Mouse (Mus musculus) liver, embryonic 16.5 days (tissue): Measurements from ENCODE around the gene Gal3st2. TPM values are rescaled to one million over a fixed set of nuclear protein-coding genes. Genes with fewer than 3 reads are reported as not detected.
"Not testable (repeated sequence)": the region's sequence is repeated elsewhere in the genome, so short reads cannot be mapped to it uniquely, and the experiment has no call there.

ENCODE experiments used
- ATAC-seq: fragments of 200-750 bp; cut with Nextera tagmentation; 2 replicates; pipeline ENCODE4 v1.8.0; 2017; ENCODE audit warnings: low read depth, mild to moderate bottlenecking, moderate number of reproducible peaks, moderate library complexity
- H3K27ac ChIP-seq: fragments of 300-500 bp; sonication (generic); 2 replicates; pipeline ENCODE4 v1.5.1; 2014; ENCODE audit warnings: mild to moderate bottlenecking, low read length
- H3K27me3 ChIP-seq: fragments of 300-500 bp; sonication (generic); 2 replicates; pipeline ENCODE4 v1.6.1; 2014; ENCODE audit warnings: low read depth, low read length, mixed read lengths; ENCODE audit not compliant: control insufficient read depth, insufficient read depth
- H3K36me3 ChIP-seq: fragments of 300-500 bp; sonication (generic); 2 replicates; pipeline ENCODE4 v1.6.1; 2014; ENCODE audit warnings: mild to moderate bottlenecking; ENCODE audit not compliant: control insufficient read depth, insufficient read depth
- H3K4me1 ChIP-seq: fragments of 300-500 bp; sonication (generic); 2 replicates; pipeline ENCODE4 v1.6.1; 2014; ENCODE audit warnings: low read depth, low read length, mixed read lengths; ENCODE audit not compliant: control insufficient read depth
- H3K4me2 ChIP-seq: fragments of 300-500 bp; sonication (generic); 2 replicates; pipeline ENCODE4 v1.6.1; 2014; ENCODE audit warnings: low read depth, low read length, mixed read lengths
- H3K4me3 ChIP-seq: fragments of 300-500 bp; sonication (generic); 2 replicates; pipeline ENCODE4 v1.5.1; 2014; ENCODE audit warnings: low read depth, mild to moderate bottlenecking, low read length
- H3K9ac ChIP-seq: fragments of 300-500 bp; sonication (generic); 2 replicates; pipeline ENCODE4 v1.6.1; 2014; ENCODE audit warnings: low read depth, low read length
- H3K9me3 ChIP-seq: fragments of 300-500 bp; sonication (generic); replicated peaks from 2 replicates; pipeline ENCODE4 v1.6.1; 2016; ENCODE audit warnings: low read length; ENCODE audit not compliant: control insufficient read depth
- WGBS: fragments of 180-500 bp; shearing (Covaris S2); extraction: QIAGEN DNeasy Blood & Tissue Kit; methylation state at CpG from one replicate; pipeline ENCODE4 v1.1.7; 2014; ENCODE audit not compliant: insufficient replicate concordance; 5-methylcytosine and 5-hydroxymethylcytosine counted together
- polyA plus RNA-seq: library from polyadenylated mRNA; unstranded; fragments of >200 nt; fragmentation: Nextera tagmentation; extraction: Ambion mirVana; gene quantifications from 2 replicates; pipeline ENCODE4 v1.2.1, GENCODE M21; 2015

Gene Gal3st2
- polyA plus RNA-seq = not detected in 2 replicates

DNA sequence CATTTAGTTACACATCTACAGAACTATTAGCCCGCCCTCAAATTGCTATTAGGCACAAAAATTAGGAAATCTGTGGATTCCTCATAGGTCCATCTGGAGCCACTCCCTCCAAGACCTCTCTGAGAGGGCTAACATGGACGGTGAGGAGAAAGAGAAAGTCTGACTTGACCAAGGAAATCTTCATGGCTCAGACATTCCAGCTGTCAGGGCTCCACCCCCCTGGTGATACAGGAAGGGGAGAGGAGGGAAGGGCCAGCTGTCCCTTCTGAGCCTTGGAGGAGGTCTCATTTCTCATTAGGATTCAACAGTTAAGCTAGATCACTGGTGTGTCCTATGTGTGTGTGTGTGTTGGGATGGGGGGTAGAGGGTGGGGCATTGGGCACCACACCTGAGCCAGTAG lies at the start of gene Gal3st2:
Gene Gal3st2, plus strand, starts transcription at position 259 of the 400 bp plus-strand sequence.
- H3K9ac ChIP-seq, H3K4me1 ChIP-seq, ATAC-seq, H3K36me3 ChIP-seq, H3K27me3 ChIP-seq, H3K9me3 ChIP-seq, H3K4me3 ChIP-seq, H3K4me2 ChIP-seq, H3K27ac ChIP-seq: not testable (repeated sequence)
- WGBS = 24% methylated on average over 2 of the region's 2 CpGs

DNA sequence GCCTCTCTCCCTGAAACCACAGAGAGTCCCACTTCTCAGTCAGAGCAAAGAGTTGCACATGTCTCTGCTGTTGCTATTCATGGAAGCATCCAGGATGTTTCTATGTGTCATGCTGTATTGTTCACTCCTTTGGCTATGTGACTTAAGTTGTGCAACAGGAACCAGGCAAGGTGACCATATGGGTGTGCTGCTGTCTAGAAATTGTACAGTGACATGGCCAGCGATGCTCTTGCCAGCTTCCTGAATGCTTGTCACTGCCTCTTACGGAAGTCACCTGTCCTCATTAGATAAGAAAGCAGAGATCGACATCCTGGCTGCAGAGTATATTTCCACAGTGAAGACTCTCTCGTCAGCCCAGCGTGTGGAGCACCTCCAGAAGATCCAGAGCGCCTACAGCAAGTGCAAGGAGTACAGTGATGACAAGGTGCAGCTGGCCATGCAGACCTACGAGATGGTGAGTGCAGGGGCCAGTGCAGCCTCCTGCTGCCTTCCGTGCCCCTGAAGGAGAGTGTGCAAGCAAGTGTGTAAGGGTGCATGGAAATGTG lies 49.5 kb upstream of the Gal3st2 start:
- Histone ChIP-seq H3K27me3 (no peaks in the 10 kb centered on the region), H3K4me3 (no peak overlapping the region), H3K36me3 (peaks cover 68% of the 10 kb centered on the region), H3K9ac (no peak overlapping the region), H3K4me1 (no peaks in the 10 kb centered on the region), H3K27ac (no peak overlapping the region), H3K9me3 (no peaks in the 10 kb centered on the region), H3K4me2 (no peak overlapping the region)
- WGBS = 70% methylated on average over 8 of the region's 8 CpGs
- ATAC-seq = no peak

DNA sequence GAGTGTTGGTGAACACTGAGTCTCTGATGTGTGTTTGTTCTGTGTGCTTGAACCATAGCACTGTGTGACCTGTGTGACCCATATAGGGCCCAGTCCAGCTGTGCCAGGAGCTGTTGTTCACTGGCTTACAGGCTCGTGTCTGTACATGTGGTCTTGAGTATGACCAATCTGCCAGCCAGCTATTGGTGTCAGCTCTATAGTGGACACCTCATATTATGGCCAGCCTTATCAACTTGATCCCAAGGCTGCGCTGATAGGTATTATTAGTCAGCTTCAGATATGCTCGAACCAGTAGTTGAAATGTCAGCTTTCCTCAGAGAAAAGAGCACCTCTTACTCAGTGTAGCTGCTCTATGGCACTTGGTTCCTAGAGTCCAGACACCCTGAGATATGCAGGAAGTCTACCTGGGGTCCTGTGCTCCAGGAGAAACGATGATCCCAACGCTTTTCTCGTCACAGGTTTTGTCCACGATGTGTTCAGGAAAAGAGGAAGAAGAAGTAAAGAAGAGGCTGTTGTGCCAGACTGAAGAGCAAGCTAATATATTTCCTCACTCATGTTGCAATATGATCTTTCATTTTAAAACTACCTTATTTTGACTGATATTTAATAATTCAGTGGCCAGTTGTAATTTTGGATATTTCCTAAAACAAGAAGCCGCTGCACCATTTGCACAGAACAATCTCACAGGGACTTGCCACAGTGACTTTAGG lies 43.1 kb upstream of the Gal3st2 start:
- no peaks in the 10 kb centered on the region for H3K27me3 ChIP-seq
- no peak overlapping the region; the same call in 1 of the 2 replicates for H3K27ac ChIP-seq
- H3K9me3 ChIP-seq = no peaks in the 10 kb centered on the region
- H3K9ac ChIP-seq = no peak overlapping the region
- 71% methylated on average over 8 of the region's 8 CpGs for WGBS
- H3K4me3 ChIP-seq = no peak overlapping the region
- no peak for ATAC-seq
- H3K4me1 ChIP-seq = no peaks in the 10 kb centered on the region
- peaks cover 65% of the 10 kb centered on the region for H3K36me3 ChIP-seq
- no peak overlapping the region for H3K4me2 ChIP-seq

DNA sequence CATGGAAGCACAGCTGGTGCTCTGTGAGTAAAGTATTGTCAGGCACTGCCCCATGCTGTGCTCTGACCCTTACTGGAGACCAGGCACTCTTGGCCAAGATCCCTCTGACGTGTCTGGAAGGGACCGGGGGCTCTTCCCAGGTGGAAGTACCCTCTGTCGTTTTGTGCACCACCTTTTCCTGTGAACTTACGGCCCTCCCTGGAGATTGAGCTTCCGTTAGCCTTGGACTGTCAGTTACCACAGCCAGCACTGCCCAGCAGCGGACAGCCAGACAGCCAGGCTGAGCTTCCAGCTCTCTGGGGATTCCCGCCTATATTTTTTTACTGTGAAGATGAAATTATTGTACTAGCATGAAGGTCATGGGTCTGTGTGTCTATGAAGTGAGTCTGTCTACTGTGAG lies 42.4 kb upstream of the Gal3st2 start:
- no peak for ATAC-seq
- H3K27ac ChIP-seq = no peak overlapping the region; the same call in 1 of the 2 replicates
- peaks cover 59% of the 10 kb centered on the region for H3K36me3 ChIP-seq
- H3K9ac ChIP-seq = no peak overlapping the region
- no peaks in the 10 kb centered on the region for H3K9me3 ChIP-seq
- no peak overlapping the region for H3K4me2 ChIP-seq
- no peak overlapping the region for H3K4me3 ChIP-seq
- H3K27me3 ChIP-seq = no peaks in the 10 kb centered on the region
- 68% methylated on average over 7 of the region's 7 CpGs for WGBS
- peaks cover under 1% of the 10 kb centered on the region for H3K4me1 ChIP-seq

DNA sequence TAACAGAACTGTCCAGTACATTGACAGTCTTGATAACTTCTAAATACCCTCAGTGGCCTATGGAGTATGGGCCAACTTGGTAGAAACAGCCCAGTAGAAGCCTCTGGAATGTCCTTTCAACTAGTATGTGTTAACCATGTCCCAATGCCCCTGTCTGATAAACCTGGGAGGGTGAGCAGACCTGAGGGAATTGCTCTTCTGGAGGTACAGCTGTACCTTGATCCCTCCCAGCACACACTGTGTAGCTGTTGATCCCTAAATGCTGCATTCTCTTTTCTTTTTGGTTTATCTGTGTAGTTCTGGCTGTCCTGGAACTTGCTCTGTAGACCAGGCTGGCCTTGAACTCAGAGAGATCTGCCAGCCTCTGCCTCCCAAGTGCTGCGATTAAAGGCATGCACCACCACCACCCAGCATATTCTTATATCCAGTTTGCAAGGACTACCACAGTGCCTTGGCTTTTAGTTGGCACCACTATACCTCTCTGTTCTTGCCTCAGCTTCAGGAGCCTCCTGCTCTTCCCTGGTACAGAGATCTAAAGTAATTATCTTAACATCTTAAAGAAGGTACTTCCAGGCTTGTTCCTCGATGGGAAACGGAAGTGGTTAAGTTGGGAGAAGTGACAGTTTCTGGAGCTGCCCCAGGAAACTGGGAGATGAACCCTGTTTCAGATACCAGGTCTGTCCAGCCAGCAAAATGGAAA lies 37.2 kb upstream of the Gal3st2 start:
- peak overlapping the region; percentile 98 for H3K4me2 ChIP-seq
- H3K9me3 ChIP-seq = no peaks in the 10 kb centered on the region
- no peak overlapping the region for H3K4me3 ChIP-seq
- H3K27ac ChIP-seq = peak overlapping the region; percentile 100
- H3K4me1 ChIP-seq = peaks cover 22% of the 10 kb centered on the region
- peak overlapping the region; percentile 78; the same call in 1 of the 2 replicates for H3K9ac ChIP-seq
- no peak for ATAC-seq
- 59% methylated on average over 3 of the region's 3 CpGs for WGBS
- H3K36me3 ChIP-seq = peaks cover 16% of the 10 kb centered on the region
- H3K27me3 ChIP-seq = no peaks in the 10 kb centered on the region

DNA sequence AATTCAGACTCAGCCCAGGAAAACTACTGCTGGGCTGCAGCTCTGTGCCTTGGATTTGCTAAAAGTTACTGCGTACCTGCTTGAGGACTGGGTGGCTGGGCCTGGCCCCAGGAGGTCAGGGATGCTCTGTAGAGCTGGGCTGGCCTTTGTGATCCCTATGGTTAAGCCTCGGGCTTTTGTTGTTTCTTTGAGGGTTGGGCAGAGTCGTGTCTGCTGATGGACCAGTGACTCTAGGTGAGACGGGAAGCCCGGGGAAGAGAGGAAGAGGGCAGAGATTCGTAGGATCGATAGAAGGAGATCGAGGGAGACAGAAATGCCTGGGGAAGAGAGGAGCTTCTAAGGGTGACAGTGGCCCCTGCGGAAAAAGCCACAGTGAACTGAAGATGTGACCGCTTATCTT lies 36.5 kb upstream of the Gal3st2 start, which contains the start of gene D2hgdh:
Gene D2hgdh, plus strand, starts transcription at position 301 of the 400 bp plus-strand sequence.
- ATAC-seq = peak; percentile 6
- H3K9me3 ChIP-seq = no peaks in the 10 kb centered on the region
- H3K9ac ChIP-seq = peak within 1 kb of the TSS; percentile 78
- H3K4me1 ChIP-seq = peaks cover 22% of the 10 kb centered on the region
- peak within 1 kb of the TSS; percentile 98 for H3K4me2 ChIP-seq
- H3K4me3 ChIP-seq = peak within 1 kb of the TSS; percentile 73
- H3K27ac ChIP-seq = peak within 1 kb of the TSS; percentile 100
- WGBS = 11% methylated on average over 10 of the region's 10 CpGs
- H3K27me3 ChIP-seq = no peaks in the 10 kb centered on the region
- H3K36me3 ChIP-seq = peaks cover 10% of the 10 kb centered on the region

DNA sequence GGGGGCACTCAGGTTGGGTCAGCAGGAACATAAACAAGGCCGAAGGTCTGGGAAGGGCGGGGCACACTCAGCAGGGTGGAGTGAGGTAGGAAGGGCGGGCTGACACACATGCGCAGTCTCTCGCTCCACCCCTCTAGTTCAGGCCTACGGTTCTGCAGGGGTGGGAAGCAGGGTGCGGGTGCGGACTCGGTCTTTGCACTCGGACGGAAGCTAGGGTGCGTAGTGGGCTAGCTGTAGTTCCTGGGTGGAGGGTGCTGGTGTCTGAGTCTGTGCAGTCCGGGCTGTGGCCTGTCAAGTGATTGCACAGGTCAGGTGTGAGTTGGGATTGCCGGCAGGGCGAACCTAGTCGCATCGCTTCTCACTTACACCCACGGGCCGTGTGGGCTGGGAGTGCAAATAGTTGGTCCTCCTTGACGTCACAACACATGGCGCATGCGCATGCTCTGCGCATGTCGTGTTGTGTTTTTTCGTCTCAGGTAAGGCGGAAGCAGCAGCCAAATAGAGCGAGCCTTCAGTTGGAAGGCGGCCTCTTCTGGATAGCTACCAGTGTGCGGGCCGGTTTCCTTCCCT lies 35.9 kb upstream of the Gal3st2 start:
- H3K9me3 ChIP-seq = no peaks in the 10 kb centered on the region
- peak overlapping the region; percentile 73 for H3K4me3 ChIP-seq
- H3K36me3 ChIP-seq = peaks cover 9% of the 10 kb centered on the region
- ATAC-seq = peak; percentile 99
- no peaks in the 10 kb centered on the region for H3K27me3 ChIP-seq
- peak overlapping the region; percentile 78 for H3K9ac ChIP-seq
- peak overlapping the region; percentile 98 for H3K4me2 ChIP-seq
- H3K27ac ChIP-seq = peak overlapping the region; percentile 100
- H3K4me1 ChIP-seq = peaks cover 22% of the 10 kb centered on the region
- WGBS = 2% methylated on average over 30 of the region's 30 CpGs

DNA sequence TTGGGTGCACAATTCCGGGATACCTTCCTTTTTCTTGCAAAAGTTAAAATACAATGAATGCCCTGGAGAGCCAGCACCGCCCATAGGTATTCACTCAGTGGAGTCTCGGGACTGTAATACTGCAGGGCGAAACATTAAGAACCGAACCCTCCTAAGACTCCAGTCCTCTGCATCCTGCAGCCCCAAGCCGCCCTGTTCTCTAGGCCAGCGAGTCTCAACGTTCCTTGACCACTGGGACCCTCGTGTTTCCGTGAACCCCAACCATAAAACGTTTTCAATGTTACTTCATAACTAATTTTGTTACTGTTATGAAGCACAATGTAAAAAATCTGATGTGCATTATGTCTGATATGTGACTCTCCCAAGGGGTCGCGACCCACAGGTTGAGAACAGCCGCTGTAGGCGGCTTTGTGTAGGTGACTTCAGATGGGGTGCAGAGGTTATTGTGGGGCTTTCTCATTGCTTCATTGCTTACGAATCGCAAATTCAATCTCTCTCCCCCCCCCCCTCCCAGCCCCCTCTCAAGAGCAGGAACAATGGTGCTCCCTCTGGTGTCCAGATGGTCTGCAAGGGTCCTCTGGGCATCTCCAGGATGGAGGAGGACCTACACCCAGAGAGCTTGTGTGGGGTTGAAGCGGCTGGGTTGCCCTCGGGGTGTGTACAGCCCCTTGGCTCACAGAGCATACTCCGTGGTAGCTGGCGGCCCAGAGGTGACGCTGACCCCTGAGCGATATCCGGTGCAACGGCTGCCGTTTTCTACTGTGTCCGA lies 35.2 kb upstream of the Gal3st2 start:
- H3K27ac ChIP-seq = peak overlapping the region; percentile 100
- H3K4me1 ChIP-seq = peaks cover 22% of the 10 kb centered on the region
- peak overlapping the region; percentile 78 for H3K9ac ChIP-seq
- peak overlapping the region; percentile 98 for H3K4me2 ChIP-seq
- no peaks in the 10 kb centered on the region for H3K9me3 ChIP-seq
- no peak for ATAC-seq
- 40% methylated on average over 27 of the region's 27 CpGs for WGBS
- H3K4me3 ChIP-seq = peak overlapping the region; percentile 73
- no peaks in the 10 kb centered on the region for H3K27me3 ChIP-seq
- H3K36me3 ChIP-seq = peaks cover 7% of the 10 kb centered on the region
